30 mouse cellular contexts compared by ENCODE assay signal in the genomic region with DNA sequence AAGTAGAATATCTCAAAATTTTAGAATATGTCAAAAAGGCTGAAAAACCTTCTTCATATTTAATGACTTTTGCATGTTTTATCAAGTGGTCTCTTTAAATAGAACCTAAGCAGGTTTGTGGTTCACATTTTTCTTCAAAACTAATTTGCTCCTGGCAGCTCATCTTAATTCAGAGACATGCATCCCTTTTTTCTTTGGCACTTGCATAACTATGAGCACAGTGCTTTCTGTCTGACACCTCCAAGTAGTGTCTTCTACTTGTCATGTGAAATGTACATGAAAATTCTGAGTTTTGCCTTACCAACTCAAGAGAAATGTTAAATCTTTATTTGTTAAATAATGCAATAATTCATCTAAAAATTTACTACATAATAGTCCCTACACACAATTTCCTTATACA.
DNase-seq lines count a peak whose midpoint lies in the region; ATAC-seq lines count a peak whose summit lies in the region.
"Had no signal": no experiment of that assay in that cellular context is flagged by ENCODE, and none has a peak within 500 bp of the region (broad histone marks: within the 10 kb centered on the region; RNA-seq: fewer than 3 reads in every experiment).

No protein-coding gene starts in this region.

- no peaks in the 10 kb centered on the region for H3K36me3 ChIP-seq in forebrain, embryonic 16.5 days (ENCODE audit: control insufficient read depth, insufficient read depth)
- H3K36me3 ChIP-seq in forebrain, embryonic 10.5 days (replicated peaks): no peaks in the 10 kb centered on the region
- H3K36me3 ChIP-seq: embryonic facial prominence, embryonic 10.5 days; embryonic facial prominence, embryonic 13.5 days; G1E; heart, embryonic 10.5 days; heart, embryonic 13.5 days; hindbrain, embryonic 15.5 days had no signal

- ATAC-seq in forebrain, embryonic 16.5 days: 0 out of 2 replicates have a peak, but pooled peaks have one; percentile 57
- ATAC-seq: intestine, postnatal 0 days; Patski had no signal

- no peak for DNase-seq in forebrain, embryonic 10.5 days (ENCODE audit: extremely low spot score, low spot score)
- DNase-seq in frontal cortex, adult 2 months (ENCODE audit: extremely low spot score in 1 of 2, low spot score in 1 of 2): peak; percentile 1 to 17
- DNase-seq in frontal cortex, postnatal 10 days (ENCODE audit: low spot score in 2 of 2): no peak
- DNase-seq in brain, adult 2 months (ENCODE audit: low read depth, low spot score): peak; percentile 55
- peak; percentile 24 for DNase-seq in telencephalon, adult 2 months (ENCODE audit: low read depth, low spot score)
- no peak for DNase-seq in kidney, postnatal 10 days
- DNase-seq: adrenal gland, postnatal 10 days; adrenal gland, postnatal 36 days; B cell, adult 2 months; cerebellum, adult 11-12 months; cerebellum, adult 8-10 months; cerebellum, postnatal 10 days; cerebellum, postnatal 36 days; embryo, embryonic 11 days; gastrocnemius, postnatal 10 days; gastrocnemius, postnatal 36 days; heart, adult 2 months; heart, postnatal 14 days; heart, postnatal 4 days had no signal

- no peak overlapping the region for H3K9ac ChIP-seq in forebrain, embryonic 16.5 days (replicated peaks; ENCODE audit: low read depth, low read length)
- H3K9ac ChIP-seq: embryonic facial prominence, embryonic 13.5 days; heart, embryonic 13.5 days; hindbrain, embryonic 15.5 days had no signal

- H3K27me3 ChIP-seq in forebrain, embryonic 16.5 days (replicated peaks; ENCODE audit: control insufficient read depth, insufficient read depth, low read length): no peaks in the 10 kb centered on the region
- H3K27me3 ChIP-seq in forebrain, embryonic 10.5 days (ENCODE audit: poor library complexity, severe bottlenecking): no peaks in the 10 kb centered on the region
- H3K27me3 ChIP-seq: CH12.LX; embryonic facial prominence, embryonic 13.5 days; heart, embryonic 13.5 days; hindbrain, embryonic 15.5 days; Patski had no signal

- H3K4me3 ChIP-seq in forebrain, embryonic 16.5 days (replicated peaks; ENCODE audit: low read length): no peak overlapping the region
- H3K4me3 ChIP-seq in forebrain, embryonic 10.5 days: no peak overlapping the region
- H3K4me3 ChIP-seq: embryonic facial prominence, embryonic 10.5 days; embryonic facial prominence, embryonic 13.5 days; erythroblast, embryonic 14.5 days; heart, adult 2 months; heart, embryonic 10.5 days; heart, embryonic 13.5 days; hindbrain, embryonic 15.5 days had no signal

- H3K4me1 ChIP-seq in forebrain, embryonic 16.5 days (replicated peaks; ENCODE audit: control insufficient read depth, insufficient read depth, low read length): no peaks in the 10 kb centered on the region
- H3K4me1 ChIP-seq in forebrain, embryonic 10.5 days: no peaks in the 10 kb centered on the region
- H3K4me1 ChIP-seq: embryonic facial prominence, embryonic 10.5 days; embryonic facial prominence, embryonic 13.5 days; heart, embryonic 10.5 days; heart, embryonic 13.5 days; hindbrain, embryonic 15.5 days had no signal

- no peak overlapping the region for H3K27ac ChIP-seq in forebrain, embryonic 16.5 days (ENCODE audit: low read length)
- no peak overlapping the region for H3K27ac ChIP-seq in forebrain, embryonic 10.5 days
- H3K27ac ChIP-seq: embryonic facial prominence, embryonic 10.5 days; embryonic facial prominence, embryonic 13.5 days; heart, adult 2 months; heart, embryonic 10.5 days; heart, embryonic 13.5 days; hindbrain, embryonic 15.5 days had no signal

- no peak overlapping the region for H3K4me2 ChIP-seq in forebrain, embryonic 16.5 days (ENCODE audit: low read length)
- H3K4me2 ChIP-seq: embryonic facial prominence, embryonic 13.5 days; heart, embryonic 13.5 days; hindbrain, embryonic 15.5 days had no signal

- H3K9me3 ChIP-seq in forebrain, embryonic 16.5 days (ENCODE audit: control insufficient read depth, low read length): no peaks in the 10 kb centered on the region
- H3K9me3 ChIP-seq in forebrain, embryonic 10.5 days: no peaks in the 10 kb centered on the region
- H3K9me3 ChIP-seq: embryonic facial prominence, embryonic 10.5 days; embryonic facial prominence, embryonic 13.5 days; G1E; heart, embryonic 10.5 days; heart, embryonic 13.5 days; hindbrain, embryonic 15.5 days had no signal

Comparison
In these comparisons a context has a peak if more than half of its experiments do, and no peak if none do; other contexts are left out.
1. DNase-seq: peak in frontal cortex, adult 2 months (2 of 2), brain, adult 2 months (single experiment) and telencephalon, adult 2 months (single experiment); none in forebrain, embryonic 10.5 days (single experiment), frontal cortex, postnatal 10 days (0 of 2) and kidney, postnatal 10 days (single experiment).